Mouse (Mus musculus): ENCODE data around the gene Uchl1. TPM values are rescaled to one million over a fixed set of nuclear protein-coding genes. Genes with fewer than 3 reads are reported as not detected.
A peak's percentile ranks its signal among the peaks of the same experiment; 100 is the strongest.

Gene Uchl1
- total RNA-seq, 2 experiments from 2014 or later, result 903 to 958 TPM

DNA sequence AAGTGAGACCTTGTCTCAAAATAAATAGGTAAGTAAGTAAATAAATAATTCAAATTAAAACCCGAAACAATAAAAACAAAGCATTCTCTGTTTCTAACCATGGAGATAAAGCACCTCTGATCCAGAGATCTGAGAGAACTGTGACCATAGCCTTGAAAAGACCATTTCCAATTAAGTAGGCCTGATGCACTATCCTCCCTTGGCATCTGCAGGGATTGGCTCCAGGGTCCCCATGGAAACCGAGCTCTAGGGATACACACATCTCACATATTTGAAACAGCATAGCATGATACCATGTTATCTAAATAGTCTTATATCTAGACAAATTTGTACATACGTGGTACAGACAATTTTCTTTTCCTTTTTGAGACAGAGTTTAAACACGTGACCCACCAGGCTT, 26.1 kb downstream of the Uchl1 start:
- no peak for DNase-seq (ENCODE audit: low spot score in 2 of 2)
- intact Hi-C loops (cut with DNase I), result no loop called here

DNA sequence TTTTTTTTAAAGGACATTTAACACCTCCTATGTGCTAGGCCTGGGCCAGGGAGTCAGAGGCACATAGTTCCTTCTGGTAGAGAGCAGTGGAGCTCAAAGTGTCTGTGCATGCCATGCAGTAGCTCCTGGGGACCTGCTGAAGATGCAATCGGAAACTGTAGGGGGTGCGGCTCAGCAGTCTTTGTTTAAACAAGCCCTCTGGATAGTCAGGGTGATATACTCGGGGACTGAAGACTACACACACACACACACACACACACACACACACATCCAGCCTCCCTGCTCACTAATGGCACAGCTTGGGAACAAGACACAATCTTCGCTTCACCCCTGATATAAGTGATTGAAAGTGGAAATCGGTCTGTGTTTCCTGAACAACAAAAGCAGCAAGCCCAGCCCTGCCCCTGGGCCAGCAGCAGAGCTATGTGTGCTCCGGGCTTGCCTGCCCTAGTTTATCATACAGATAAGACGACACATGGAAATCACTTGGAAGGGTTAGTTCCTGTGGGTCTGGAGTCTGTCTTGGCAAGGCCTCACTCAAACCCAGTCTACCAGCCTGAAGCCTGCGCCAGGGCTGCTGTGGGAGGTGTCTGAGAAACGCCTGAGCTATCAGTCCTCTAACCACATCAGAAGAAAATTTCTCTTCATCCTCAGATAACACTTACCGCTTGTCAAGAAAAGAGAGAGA, 27.6 kb downstream of the Uchl1 start:
- intact Hi-C loops (cut with DNase I), result no loop called here
- no peak for DNase-seq (ENCODE audit: low spot score in 2 of 2)

DNA sequence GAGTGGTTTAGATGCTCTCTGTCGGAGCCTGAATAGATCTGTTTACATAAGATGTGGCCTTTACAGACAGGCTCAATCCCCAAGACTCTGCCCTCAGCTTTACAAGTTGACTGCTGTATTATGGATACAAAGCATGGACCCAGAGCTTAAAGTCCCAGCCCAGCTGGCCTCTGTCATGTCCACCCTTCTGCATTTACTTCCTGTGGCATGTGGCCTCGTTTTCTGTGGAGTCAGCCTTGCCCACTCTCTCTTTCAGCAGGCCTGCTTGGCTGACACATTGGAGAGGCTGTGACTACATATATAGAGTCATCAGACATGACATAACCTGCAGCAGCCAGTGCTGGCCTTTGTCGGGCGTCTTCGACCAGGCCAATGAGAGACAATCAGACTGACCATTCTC, 32.0 kb downstream of the Uchl1 start:
- DNase-seq (ENCODE audit: low spot score in 2 of 2), result no peak

DNA sequence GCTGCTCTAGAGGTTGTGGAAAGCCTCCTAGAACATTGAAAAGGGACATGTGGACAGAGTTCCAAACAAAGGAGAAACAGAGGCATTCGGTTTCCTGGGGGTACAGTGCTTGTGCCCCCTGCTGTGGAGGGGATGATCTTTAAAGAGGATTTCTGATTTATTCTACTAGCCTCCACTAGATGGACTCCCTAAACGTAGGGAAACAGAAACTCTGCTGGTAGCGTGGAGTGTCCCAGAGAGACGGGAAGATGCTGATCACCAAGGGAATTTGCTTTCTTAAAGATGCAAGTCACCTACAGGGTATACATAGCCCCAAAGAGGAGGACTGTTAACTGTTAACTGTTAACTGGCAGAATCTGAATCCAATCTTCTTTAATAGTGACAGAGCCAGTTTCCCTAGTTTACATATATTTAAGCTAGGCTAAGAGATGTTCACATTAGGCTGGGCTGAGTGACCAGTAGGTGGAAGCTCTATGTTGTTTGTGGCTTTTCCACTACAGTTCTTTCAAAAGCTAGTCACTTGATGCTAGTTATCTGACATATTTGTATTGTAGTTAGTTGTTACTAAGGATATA, 34.6 kb downstream of the Uchl1 start:
- intact Hi-C loops (cut with DNase I), result loop anchor here (2.0 kb wide), 1 partner anchor 278 kb away; no protein-coding TSS in a partner anchor
- peak in 1 of 2 experiments; percentile 56 for DNase-seq (ENCODE audit: low spot score in 2 of 2)

More for the DNA sequence above, 32.0 kb downstream of the Uchl1 start:
- intact Hi-C loops (cut with DNase I), result no loop called here

DNA sequence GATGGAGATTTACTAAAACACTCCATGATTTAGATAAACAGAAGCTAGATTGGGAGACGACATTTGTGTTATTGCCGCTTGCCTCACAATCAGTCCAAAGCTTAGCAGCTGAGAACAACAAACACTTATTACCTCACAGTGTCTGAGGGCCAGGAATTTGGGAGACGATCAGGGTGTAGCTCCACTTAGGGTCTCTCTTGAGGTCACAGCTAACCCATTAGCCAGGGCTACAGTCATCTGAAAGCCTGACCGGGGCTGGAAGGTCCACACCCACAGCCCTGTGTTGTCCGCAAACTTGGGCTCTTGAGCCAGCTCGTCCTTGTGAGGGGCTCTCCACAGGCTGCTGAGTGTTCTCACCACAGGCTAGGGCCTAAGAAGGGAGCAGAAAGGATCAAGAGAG, 36.9 kb downstream of the Uchl1 start:
- intact Hi-C loops (cut with DNase I), result no loop called here
- no peak for DNase-seq (ENCODE audit: low spot score in 2 of 2)

DNA sequence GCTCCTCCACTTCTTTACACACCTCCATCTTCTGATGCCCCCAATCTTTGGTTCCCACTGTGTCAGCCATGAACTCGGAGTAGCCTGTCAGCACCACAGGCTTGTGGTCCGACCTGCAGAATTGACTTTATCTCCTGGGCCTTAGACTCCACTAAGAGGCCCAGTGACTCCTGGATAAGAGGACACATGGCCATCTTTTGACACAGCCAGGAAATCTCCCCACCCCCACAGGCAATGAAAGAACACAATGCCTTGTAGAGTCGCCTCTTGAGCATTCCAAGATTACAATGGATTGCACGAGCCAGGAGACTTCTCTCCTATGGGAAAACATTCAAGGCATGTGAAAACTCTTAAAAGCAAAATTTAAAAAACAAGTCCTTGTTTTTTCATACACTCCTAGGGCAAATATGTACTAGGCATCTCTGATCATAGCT, 39.6 kb downstream of the Uchl1 start:
- no peak for DNase-seq (ENCODE audit: low spot score in 2 of 2)
- intact Hi-C loops (cut with DNase I), result no loop called here

DNA sequence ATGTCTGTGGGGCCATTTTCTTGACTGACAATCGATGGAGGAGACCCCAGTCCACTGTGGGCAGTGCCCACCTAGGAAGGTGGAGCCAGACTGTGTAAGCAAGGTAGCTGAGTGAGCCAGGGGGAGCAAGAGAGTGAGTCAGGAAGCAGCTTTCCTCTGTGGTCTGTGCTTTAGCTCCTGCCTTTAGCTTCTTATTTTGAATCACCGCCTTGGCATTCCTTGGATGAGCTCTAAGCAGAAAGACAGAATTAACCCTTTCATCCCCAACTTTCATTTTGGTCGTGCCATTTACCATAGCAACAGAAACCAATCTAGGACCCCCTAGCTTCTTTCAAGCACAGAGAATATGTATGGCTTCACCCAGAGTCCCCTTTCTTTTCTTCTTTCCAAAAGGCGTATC, 42.0 kb downstream of the Uchl1 start:
- intact Hi-C loops (cut with DNase I), result no loop called here

DNA sequence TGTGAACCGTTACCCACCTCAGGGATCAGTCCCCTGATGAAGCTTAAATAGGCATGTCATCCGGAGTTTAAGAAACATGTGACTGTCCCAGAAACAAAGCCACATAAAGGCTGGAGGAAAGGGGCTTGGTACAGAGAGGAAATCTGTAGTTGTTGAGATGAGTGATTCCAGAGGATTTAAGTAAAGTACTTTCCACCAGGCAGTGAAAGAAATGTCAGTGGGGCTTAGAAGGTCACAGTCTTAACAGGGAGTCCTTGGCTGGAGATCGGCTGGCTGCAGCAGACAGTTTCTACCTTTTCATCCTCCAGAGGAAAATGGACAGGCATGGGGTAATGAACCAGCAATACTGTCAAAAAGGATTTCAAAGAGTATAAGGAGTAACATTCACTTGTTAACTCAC, 42.5 kb downstream of the Uchl1 start:
- intact Hi-C loops (cut with DNase I), result no loop called here
- no peak for DNase-seq (ENCODE audit: low spot score in 2 of 2)

More for the DNA sequence above, 42.0 kb downstream of the Uchl1 start:
- no peak for DNase-seq (ENCODE audit: low spot score in 2 of 2)

DNA sequence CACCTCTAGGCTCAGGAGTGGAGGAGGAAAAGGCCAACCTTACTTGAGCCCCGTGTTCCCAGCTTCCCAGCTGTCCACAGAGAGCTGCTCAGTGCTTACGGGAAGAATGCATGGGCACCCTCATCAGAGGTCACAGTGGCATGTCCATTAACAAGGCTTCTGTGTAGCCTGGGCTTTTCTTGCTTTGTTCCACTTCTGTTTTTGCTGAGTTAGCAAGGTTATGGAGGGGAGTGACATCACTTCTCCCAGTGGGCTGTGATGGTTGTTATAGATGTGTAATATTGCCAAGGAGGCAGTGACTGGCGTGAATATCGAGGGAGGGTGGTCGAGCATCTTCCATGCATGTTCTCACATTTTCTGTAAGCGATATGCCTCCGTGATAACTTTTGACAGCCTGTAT, 43.0 kb downstream of the Uchl1 start:
- DNase-seq (ENCODE audit: low spot score in 2 of 2), result no peak
- intact Hi-C loops (cut with DNase I), result no loop called here

DNA sequence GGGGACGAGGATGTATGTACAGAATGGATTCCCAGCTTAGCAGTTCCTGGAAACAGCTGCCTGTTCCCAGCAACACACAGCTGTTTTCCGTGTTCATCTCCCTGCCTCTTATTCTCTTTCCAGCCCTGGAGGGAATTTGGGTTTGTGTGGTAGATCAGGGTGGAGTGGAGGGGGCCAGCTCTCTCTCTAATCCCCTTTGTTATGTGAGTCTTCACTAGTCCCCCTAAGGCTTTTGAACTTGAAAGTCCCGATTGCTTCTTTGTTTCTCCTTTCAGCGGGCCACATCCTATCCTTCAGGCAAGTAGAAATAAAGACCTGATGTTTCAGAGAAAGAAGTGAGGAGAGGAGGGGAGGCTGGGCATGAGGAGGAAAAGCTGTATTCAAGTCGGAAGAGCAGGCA, 45.0 kb downstream of the Uchl1 start:
- intact Hi-C loops (cut with DNase I), result no loop called here
- DNase-seq (ENCODE audit: low spot score in 2 of 2), result no peak

DNA sequence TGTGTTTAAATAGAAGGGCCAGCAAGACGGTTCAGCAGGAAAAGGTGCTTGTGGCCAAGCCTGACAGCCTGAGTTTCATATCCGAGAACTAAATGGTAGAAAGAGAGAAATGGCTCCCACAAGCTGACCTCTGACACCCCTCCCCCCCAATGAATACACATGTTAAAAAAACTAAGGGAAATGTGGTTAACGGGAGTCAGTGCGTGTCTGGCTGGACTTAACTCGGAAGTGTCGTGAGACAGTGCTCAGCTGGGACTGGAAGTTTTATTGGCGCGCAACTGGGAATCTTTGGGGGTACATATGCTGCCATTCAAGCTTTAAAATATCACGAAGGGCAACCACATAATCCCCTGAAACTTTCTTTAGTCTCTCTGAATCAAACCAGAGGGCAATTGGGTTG, 46.7 kb downstream of the Uchl1 start:
- no peak for DNase-seq (ENCODE audit: low spot score in 2 of 2)
- intact Hi-C loops (cut with DNase I), result no loop called here

DNA sequence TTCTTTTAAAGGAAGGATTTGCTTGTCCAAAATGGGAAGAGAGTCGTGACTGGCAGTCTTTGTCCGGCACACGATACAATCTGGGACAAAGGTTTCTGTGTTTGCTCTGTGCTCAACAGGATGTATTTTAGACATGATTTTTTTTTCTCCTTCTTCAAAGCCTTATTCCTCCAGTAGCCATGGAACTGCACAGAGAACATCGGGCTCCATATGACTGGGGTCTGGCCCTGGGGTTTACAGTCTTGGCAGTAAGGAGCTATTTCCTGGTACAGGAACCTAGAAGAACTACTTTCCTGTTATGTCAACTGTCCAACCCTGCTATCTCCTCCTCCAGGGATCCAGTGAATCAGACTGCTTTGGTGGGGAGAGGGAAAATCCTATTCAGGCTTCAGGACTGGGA, 47.1 kb downstream of the Uchl1 start:
- no peak for DNase-seq (ENCODE audit: low spot score in 2 of 2)
- intact Hi-C loops (cut with DNase I), result no loop called here

DNA sequence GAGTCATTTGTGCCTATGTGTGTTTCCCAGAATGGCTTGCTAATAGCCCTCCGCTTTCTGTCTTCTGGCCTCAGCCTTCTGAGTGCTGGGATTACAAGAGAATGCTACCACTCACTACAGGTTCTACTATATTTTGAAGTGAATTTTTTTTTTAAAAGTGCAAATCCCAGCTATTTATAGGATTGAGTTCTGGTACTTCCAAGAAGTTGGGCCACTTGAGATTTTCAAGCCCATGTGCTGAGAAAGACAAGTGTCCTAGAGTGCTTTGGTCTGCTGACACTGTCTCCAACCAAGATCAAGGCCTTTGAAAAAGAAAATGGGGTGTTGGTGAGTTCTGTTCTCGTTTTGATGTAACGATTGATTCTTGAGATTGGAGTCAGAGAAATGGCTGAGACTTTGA, 47.7 kb downstream of the Uchl1 start:
- no peak for DNase-seq (ENCODE audit: low spot score in 2 of 2)
- intact Hi-C loops (cut with DNase I), result no loop called here

DNA sequence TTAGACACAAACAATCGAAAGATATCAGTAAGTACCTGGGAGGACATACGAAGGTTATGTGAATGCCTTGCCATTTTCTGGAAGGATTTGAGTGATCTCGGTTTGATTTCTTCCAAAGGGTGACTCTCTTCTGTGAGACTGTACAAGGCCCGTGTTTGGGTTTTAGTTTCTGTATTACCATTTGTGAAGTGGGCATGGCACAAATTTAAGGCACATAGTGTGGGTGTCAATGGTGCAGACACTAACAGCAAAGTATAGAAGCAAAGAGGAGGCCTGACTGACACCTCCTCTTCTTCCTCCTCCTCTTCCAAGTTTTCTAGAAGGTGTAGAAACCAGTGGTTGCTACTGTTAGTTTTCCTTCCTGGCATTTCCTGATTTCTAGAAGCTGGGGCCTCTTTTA, 53.4 kb downstream of the Uchl1 start:
- DNase-seq (ENCODE audit: low spot score in 2 of 2), result peak in 1 of 2 experiments; percentile 31
- intact Hi-C loops (cut with DNase I), result no loop called here

DNA sequence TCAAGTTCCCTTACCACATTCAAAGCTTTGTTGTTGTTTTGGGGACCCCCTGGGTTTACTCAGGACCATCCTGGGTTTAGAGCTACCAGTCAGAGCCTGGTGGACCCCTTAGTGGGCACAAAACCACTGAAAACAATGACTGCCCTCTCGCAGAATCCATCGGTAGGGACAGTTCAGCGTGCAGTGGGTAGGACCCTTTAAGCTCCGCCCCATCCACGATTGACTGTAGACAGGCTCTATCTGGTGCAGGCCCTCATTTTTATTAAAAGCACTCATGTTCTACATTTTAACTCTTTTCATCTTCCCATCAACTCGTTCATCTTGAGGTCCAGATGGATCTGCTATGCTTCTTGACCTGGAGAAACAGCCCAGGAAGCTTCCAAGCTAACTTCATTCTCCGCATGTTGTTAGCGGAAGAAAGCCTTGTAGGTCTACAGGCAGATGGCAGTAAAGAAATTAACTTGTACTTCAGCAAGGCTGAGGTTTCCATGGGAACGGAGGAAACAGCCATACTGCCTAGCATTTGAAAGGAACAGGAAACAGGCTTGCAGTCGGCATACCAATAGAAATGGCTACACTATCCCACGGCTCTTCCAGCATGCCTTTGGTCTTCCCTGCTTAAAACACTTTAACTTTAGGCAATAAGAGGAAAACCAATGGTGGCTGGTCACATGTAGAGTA, 54.9 kb downstream of the Uchl1 start:
- intact Hi-C loops (cut with DNase I), result loop anchor here (5.0 kb wide), 1 partner anchor 137 kb away; no protein-coding TSS in a partner anchor
- peak; percentile 72 to 89 for DNase-seq (ENCODE audit: low spot score in 2 of 2)

DNA sequence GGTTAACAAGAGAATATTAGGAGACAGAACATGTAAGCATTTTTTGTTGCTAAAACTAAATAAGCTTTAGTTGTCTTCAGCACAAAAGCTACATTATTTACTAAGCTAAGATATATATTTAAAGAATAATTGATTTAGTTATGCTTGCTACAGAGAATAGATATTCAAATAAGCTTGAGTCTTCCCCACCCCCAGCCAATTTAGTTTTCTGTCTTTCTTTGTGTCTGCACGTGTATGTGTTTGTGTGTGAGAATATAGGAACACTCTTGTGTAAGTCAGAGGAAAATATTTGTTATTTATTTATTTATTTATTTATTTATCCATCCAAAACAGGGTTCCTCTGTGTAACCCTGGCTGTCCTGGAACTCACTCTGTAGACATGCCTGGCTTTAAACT, 55.4 kb downstream of the Uchl1 start:
- intact Hi-C loops (cut with DNase I), result loop anchor here (5.0 kb wide), 1 partner anchor 136 kb away; no protein-coding TSS in a partner anchor
- DNase-seq (ENCODE audit: low spot score in 2 of 2), result no peak

DNA sequence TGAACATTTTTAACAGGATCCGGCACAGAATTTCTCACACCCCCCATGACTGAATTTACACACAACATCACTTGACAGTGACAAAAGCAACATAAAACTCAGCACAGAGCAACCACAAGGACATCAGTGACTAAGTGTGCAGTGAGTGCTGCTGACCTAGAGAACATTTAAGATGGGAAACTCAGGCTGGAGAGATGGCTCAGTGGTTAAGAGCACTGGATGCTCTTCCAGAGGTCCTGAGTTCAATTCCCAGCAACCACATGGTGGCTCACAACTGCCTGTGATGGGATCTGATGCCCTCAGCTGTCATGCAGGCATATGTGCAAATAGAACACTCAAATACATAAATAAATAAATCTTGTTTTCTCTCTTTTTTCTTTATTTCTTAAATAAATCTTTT, 57.7 kb downstream of the Uchl1 start:
- DNase-seq (ENCODE audit: low spot score in 2 of 2), result no peak
- intact Hi-C loops (cut with DNase I), result loop anchor here (5.0 kb wide), 1 partner anchor 134 kb away; no protein-coding TSS in a partner anchor

Data from left cerebral cortex, postnatal 25 days (tissue).